Mouse (Mus musculus) lung, postnatal 0 days (tissue): ENCODE results near the gene Grik1.

Experiments
- CTCF ChIP-seq: IDR thresholded peaks from 2 replicates; pipeline ENCODE4 v1.5.1; 2016; ENCODE audit warnings: antibody characterized with exemption, mild to moderate bottlenecking
- EP300 ChIP-seq: IDR thresholded peaks from 2 replicates; pipeline ENCODE4 v1.6.1; 2016; ENCODE audit warnings: antibody characterized with exemption, mild to moderate bottlenecking, control low read depth

GRCm38 (mm10) chr16:88249825-88250224 is 40.2 kb downstream of the Grik1 start:
- no peak for TF ChIP-seq CTCF
- TF ChIP-seq EP300, result no peak
